Mouse (Mus musculus) adrenal gland, postnatal 4 days (tissue): ENCODE results near the gene H2-Q4. TPM values are rescaled to one million over a fixed set of nuclear protein-coding genes. Genes with fewer than 3 reads are reported as not detected.
"Not testable (repeated sequence)": the region's sequence is repeated elsewhere in the genome, so short reads cannot be mapped to it uniquely, and the experiment has no call there.

ENCODE experiments used
- DNase-seq, 2 experiments: peaks; one replicate each; pipeline ENCODE4 v3.0.0; 2021 to 2022; ENCODE audit warnings: low spot score in 2 of 2, mixed read lengths in 2 of 2
- total RNA-seq, 2 experiments: library from RNA; stranded (reverse); gene quantifications; 2 replicates each; pipeline ENCODE4 v1.2.3; 2021

H2-Q4 gene
- total RNA-seq, 2 experiments from 2014 or later, result 26.0 to 26.5 TPM

GRCm38 (mm10) chr17:35419564-35419963 lies 40.1 kb downstream of the H2-Q4 start:
- not testable (repeated sequence) for DNase-seq

GRCm38 (mm10) chr17:35420206-35420810 lies 40.9 kb downstream of the H2-Q4 start:
- DNase-seq, result not testable (repeated sequence)

- DNase-seq, result not testable (repeated sequence)
Observed at GRCm38 (mm10) chr17:35421331-35421730, 41.9 kb downstream of the H2-Q4 start.

- DNase-seq, result not testable (repeated sequence)
Observed at GRCm38 (mm10) chr17:35422360-35422759, 42.9 kb downstream of the H2-Q4 start.

GRCm38 (mm10) chr17:35423131-35423810 lies 43.9 kb downstream of the H2-Q4 start:
- not testable (repeated sequence) for DNase-seq

DNA sequence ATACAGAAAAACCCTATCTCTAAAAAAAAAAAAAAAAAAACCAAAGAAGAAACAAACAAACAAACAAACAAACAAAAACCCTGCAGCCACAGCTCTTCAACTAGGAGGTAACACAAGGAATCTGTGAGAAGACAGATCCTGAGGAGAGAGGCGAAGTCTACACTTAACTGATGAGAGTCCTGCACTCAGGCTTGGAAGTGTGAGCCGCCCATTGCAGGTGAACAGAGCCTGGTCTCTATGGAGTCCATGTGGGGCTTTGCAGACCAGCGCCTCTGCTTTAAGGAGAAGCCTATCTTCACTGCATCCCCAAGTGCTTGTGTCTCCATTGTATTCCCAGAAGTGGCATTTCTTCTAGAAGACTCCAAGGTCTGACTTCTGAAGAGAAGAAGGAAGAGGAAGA lies 44.7 kb downstream of the H2-Q4 start:
- not testable (repeated sequence) for DNase-seq

DNA sequence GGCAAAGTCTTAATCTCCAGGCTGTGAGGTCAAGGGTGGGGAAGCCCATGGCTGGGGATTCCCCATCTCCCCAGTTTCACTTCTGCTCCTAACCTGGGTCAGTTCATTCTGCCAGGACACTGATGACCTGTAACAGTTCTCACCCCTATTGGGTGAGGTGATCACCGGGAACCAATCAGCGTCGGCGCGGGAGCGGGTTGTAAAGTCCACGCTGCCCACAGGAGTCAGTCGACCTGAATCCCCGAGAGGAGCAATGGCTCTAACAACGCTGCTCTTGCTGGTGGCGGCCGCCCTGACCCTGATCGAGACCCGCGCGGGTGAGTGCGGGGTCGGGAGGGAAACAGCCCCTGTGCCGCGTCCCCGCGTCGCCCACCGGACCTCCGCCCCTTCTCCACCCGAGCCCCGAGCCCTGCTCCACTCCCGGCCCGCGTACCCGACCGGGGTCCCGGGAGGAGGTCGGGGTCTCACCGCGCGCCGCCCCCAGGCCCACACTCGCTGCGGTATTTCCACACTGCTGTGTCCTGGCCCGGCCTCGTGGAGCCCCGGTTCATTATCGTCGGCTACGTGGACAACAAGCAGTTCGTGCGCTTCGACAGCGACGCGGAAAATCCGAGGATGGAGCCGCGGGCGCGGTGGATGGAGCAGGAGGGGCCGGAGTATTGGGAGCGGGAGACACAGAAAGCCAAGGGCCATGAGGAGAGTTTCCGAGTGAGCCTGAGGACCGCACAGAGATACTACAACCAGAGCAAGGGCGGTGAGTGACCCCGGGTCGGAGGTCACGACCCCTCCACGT lies 45.4 kb downstream of the H2-Q4 start, which contains the start of gene H2-Q6:
Gene H2-Q6 (plus strand): TSS at position 227 of the 793 bp plus-strand sequence.
- DNase-seq, result peak in 1 of 2 experiments; percentile 50

DNA sequence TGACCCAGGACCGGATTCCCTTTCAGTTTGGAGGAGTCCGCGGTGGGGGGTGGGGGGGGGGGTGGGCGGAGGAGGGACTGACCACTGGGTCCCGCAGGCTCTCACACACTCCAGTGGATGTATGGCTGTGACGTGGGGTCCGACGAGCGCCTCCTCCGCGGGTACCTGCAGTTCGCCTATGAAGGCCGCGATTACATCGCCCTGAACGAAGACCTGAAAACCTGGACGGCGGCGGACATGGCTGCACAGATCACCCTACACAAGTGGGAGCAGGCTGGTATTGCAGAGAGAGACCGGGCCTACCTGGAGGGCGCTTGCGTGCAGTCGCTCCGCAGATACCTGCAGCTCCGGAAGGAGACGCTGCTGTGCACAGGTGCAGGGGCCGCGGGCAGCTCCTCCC lies 46.1 kb downstream of the H2-Q4 start:
- DNase-seq, result not testable (repeated sequence)

GRCm38 (mm10) chr17:35428883-35429282 lies 49.5 kb downstream of the H2-Q4 start:
- DNase-seq, result not testable (repeated sequence)

DNA sequence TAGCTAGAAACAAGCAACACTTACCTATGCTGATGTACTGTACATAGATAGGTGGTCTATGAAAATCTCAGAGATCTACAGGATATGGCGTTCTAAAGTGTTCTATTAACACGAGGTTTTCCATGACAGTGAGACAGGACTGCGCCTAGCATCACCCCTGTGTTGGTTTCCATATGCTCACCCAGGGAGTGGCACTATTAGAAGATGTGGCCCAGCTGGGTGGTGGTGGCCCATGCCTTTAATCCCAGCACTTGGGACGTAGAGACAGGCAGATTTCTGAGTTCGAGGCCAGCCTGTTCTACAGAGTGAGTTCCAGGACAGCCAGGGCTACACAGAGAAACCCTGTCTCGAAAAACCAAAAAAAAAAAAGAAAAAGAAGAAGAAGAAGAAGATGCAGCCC lies 51.3 kb downstream of the H2-Q4 start:
- DNase-seq, result not testable (repeated sequence)

DNA sequence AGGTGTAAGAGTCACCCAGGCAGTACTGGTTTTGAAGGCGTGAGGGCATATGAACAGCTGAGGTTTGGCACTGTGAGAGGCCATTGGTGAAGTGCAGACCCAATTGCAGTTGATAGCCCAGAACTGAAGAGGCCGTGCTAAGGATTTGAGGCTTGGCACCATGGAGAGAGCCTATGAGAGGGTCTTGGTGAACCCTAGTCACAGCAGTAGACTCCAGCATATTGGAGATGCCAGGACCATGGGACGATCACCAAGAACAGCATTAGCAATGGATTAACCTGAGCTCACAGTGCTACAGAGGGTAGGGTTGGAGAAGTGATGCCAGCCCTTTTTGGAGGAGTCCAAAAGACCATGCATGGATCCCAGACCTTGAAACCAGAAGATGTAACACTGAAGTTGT lies 52.8 kb downstream of the H2-Q4 start:
- DNase-seq, result not testable (repeated sequence)

DNA sequence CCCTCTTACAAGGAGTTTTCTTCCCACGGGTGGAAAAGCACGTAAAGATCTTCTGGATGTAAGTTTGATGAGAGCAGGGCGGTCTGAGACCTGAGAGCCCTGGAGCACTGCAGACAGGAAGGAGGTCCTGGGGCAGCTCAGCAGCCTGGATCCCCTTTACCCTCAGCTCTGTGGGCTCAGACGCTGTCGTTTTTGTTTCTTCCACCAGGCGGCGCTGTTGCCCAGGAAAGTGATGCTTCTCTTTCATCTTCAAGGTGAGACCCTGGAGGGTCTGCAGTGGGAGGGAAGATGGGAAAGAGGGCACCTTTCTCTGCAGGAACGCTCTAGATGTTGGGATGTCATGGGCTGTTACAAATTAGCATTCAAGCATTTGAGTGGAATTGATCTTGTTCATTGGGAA lies 55.4 kb downstream of the H2-Q4 start:
- not testable (repeated sequence) for DNase-seq

Other genes starting within 250 kb of the H2-Q4 start
- gene Apom, start 247.6 kb upstream of the H2-Q4 start, total RNA-seq, result 10 to 100 TPM in 1 of 2 experiments, 1 to 10 TPM in 1; 6.9 to 54.4 TPM
- 100 to 1,000 TPM; 425 to 435 TPM for gene Bag6, start 244.4 kb upstream of the H2-Q4 start, total RNA-seq
- gene Prrc2a, start 214.7 kb upstream of the H2-Q4 start, total RNA-seq, result 100 to 1,000 TPM; 264 to 295 TPM
- gene Aif1, start 203.5 kb upstream of the H2-Q4 start, total RNA-seq, result 10 to 100 TPM in 1 of 2 experiments, 1 to 10 TPM in 1; 9.8 to 10.6 TPM
- 10 to 100 TPM; 11.0 to 13.5 TPM for gene Lst1, start 191.2 kb upstream of the H2-Q4 start, total RNA-seq
- gene Ltb, start 185.2 kb upstream of the H2-Q4 start, total RNA-seq, result 1 to 10 TPM; 6.6 to 9.3 TPM
- gene Tnf, start 177.6 kb upstream of the H2-Q4 start, total RNA-seq, result under 1 TPM; 0.42 to 0.76 TPM
- under 1 TPM; 0.73 to 0.78 TPM for gene Lta, start 174.3 kb upstream of the H2-Q4 start, total RNA-seq
- not detected for gene Gm16181, start 158.8 kb upstream of the H2-Q4 start, total RNA-seq
- 10 to 100 TPM; 11.4 to 12.4 TPM for gene Atp6v1g2, start 146.0 kb upstream of the H2-Q4 start, total RNA-seq
- 10 to 100 TPM; 25.6 to 26.0 TPM for gene Nfkbil1, start 143.8 kb upstream of the H2-Q4 start, total RNA-seq
- 100 to 1,000 TPM; 364 to 387 TPM for gene Ddx39b, start 137.9 kb upstream of the H2-Q4 start, total RNA-seq
- gene H2-D1, start 116.9 kb upstream of the H2-Q4 start, total RNA-seq, result 10 to 100 TPM; 78.4 to 82.3 TPM
- gene H2-Q1, start 59.2 kb upstream of the H2-Q4 start, total RNA-seq, result 1 to 10 TPM; 1.2 to 1.6 TPM
- 1 to 10 TPM; 1.0 to 1.3 TPM for gene H2-Q2, start 37.4 kb upstream of the H2-Q4 start, total RNA-seq
- 1 to 10 TPM; 1.9 to 2.3 TPM for gene H2-Q6, start 45.2 kb downstream of the H2-Q4 start, total RNA-seq
- 1 to 10 TPM; 1.7 to 3.0 TPM for gene H2-Q7, start 59.5 kb downstream of the H2-Q4 start, total RNA-seq
- gene H2-Q10, start 90.5 kb downstream of the H2-Q4 start, total RNA-seq, result 10 to 100 TPM in 1 of 2 experiments, 1 to 10 TPM in 1; 2.3 to 51.2 TPM
- gene Pou5f1, start 126.4 kb downstream of the H2-Q4 start, total RNA-seq, result under 1 TPM in 1 of 2 experiments, not detected in 1; 0.37 TPM
- gene Tcf19, start 137.2 kb downstream of the H2-Q4 start, total RNA-seq, result 10 to 100 TPM; 31.0 to 34.7 TPM
- gene Cchcr1, start 137.5 kb downstream of the H2-Q4 start, total RNA-seq, result 10 to 100 TPM; 20.0 to 23.5 TPM
- gene Psors1c2, start 153.6 kb downstream of the H2-Q4 start, total RNA-seq, result under 1 TPM in 1 of 2 experiments, not detected in 1; 0.87 TPM
- under 1 TPM; 0.11 to 0.37 TPM for gene Cdsn, start 172.5 kb downstream of the H2-Q4 start, total RNA-seq
- not detected for gene 2300002M23Rik, start 187.8 kb downstream of the H2-Q4 start, total RNA-seq
- gene Sfta2, start 221.9 kb downstream of the H2-Q4 start, total RNA-seq, result not detected
- gene Gm9573, start 247.0 kb downstream of the H2-Q4 start, total RNA-seq, result not detected